Mouse (Mus musculus): ENCODE data around the gene Grin2c. TPM values are rescaled to one million over a fixed set of nuclear protein-coding genes. Genes with fewer than 3 reads are reported as not detected.

Grin2c gene
- polyA plus RNA-seq, 1 experiment: not detected

DNA sequence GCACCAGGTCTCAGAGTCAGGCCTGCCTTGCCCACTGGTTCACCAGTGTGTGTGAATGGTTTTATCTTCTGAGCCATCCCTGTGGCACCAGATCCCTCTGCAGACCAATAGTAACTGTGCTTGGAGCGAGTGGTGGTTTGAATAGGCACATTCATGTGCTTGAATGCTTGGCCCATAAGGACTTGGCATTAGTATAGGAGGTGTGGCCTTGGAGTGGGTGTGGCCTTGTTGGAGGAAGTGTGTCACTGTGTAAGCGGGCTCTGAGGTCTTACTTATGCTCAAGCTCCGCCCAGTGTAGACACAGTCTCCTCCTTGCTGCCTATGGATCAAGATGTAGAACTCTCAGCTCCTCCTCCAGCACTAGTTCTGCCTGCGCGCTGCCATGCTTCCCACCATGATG is 20.3 kb upstream of the Grin2c start:
- Histone ChIP-seq H3K36me3 (ENCODE audit: control insufficient read depth, insufficient read depth) (no peaks in the 10 kb centered on the region), H3K4me3 (ENCODE audit: insufficient read depth, poor library complexity, severe bottlenecking) (no peak overlapping the region), H3K79me2 (ENCODE audit: control insufficient read depth, insufficient read depth) (no peaks in the 10 kb centered on the region), H3K79me3 (ENCODE audit: low read depth) (no peaks in the 10 kb centered on the region), H3ac (ENCODE audit: control insufficient read depth, insufficient read length, low read depth) (no peak overlapping the region), H3K27me3 (ENCODE audit: control insufficient read depth, insufficient read depth, insufficient read length) (no peaks in the 10 kb centered on the region)
- no peak for TF ChIP-seq MAX (IDR thresholded peaks at IDR 0.05)
- TF ChIP-seq CTCF (IDR thresholded peaks at IDR 0.05; ENCODE audit: control insufficient read depth, insufficient read depth, insufficient read length): no peak
- TF ChIP-seq FOSL1 (IDR thresholded peaks at IDR 0.05; ENCODE audit: insufficient read depth, low read length, poor library complexity, severe bottlenecking): no peak
- no peak for TF ChIP-seq MYOD1 (IDR thresholded peaks at IDR 0.05; ENCODE audit: control insufficient read depth, insufficient read length, low read depth)

DNA sequence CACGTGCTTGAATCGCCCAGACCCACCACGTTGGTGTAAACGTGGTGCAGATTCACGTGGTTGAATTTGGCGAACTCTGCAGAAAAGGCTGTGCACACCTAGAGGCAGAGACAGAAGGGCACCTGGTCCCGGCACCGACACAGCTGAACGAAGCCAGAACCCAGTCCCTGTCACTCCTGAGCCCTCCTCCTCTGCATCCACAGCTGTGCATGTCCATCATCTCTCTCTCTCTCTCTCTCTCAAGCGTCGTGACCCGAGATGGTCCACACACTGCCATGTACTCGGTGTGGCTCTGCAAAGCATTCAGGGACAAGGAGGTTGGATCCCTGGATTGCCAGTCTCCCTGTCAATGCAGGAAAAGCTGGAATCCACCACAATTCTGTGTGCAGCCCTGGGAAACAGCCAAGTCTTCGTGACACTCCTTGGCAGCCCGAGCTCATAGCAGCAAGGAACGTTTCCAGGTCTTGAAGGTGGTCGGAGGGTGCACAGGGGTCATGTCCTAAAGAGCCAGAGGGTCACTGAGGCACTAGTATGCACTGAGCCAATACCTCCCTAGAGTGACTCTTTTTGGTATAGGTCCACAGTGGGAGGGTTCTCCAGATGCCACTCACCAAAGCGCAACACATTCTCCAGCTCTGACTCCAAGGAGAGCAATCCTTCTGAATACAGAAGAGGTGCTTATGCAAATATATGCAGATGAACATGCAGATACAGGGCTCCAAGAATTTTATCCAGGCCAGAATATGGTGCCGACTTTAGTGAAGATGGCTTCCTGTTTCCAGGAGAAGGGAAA is 19.4 kb upstream of the Grin2c start:
- Histone ChIP-seq H3ac (ENCODE audit: control insufficient read depth, insufficient read length, low read depth) (no peak overlapping the region), H3K27me3 (ENCODE audit: control insufficient read depth, insufficient read depth, insufficient read length) (no peaks in the 10 kb centered on the region), H3K79me3 (ENCODE audit: low read depth) (no peaks in the 10 kb centered on the region), H3K4me3 (ENCODE audit: insufficient read depth, poor library complexity, severe bottlenecking) (no peak overlapping the region), H3K79me2 (ENCODE audit: control insufficient read depth, insufficient read depth) (no peaks in the 10 kb centered on the region), H3K36me3 (ENCODE audit: control insufficient read depth, insufficient read depth) (no peaks in the 10 kb centered on the region)
- TF ChIP-seq MYOG (IDR thresholded peaks at IDR 0.05; ENCODE audit: control insufficient read depth, extremely low read depth, insufficient read length) (no peak), MYOD1 (IDR thresholded peaks at IDR 0.05; ENCODE audit: control insufficient read depth, insufficient read length, low read depth) (peak; percentile 88)

DNA sequence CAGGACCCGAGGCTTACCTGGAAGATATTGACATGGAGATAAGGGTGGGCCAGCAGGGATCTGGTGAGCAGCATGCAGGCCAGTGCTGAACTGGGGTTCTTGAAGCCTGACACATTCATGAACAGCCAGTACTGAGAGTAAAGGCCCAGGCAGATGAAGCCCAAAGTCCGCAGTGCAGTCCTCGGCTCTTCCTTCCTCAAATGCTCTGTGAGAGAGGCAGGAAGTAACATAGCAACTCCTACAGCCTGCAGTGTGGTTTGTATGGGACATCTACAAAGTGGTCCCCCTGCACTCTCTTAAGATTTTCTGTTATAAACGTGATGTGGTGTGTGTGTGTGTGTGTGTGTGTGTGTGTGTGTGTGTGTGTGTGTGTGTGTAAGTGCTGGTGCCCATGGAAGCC is 18.2 kb upstream of the Grin2c start:
- Histone ChIP-seq H3ac (ENCODE audit: control insufficient read depth, insufficient read length, low read depth) (no peak overlapping the region), H3K4me3 (ENCODE audit: insufficient read depth, poor library complexity, severe bottlenecking) (no peak overlapping the region), H3K79me2 (ENCODE audit: control insufficient read depth, insufficient read depth) (no peaks in the 10 kb centered on the region), H3K27me3 (ENCODE audit: control insufficient read depth, insufficient read depth, insufficient read length) (no peaks in the 10 kb centered on the region), H3K79me3 (ENCODE audit: low read depth) (no peaks in the 10 kb centered on the region), H3K36me3 (ENCODE audit: control insufficient read depth, insufficient read depth) (no peaks in the 10 kb centered on the region)
- no peak for TF ChIP-seq CEBPB (IDR thresholded peaks at IDR 0.05; ENCODE audit: low read depth)
- TF ChIP-seq USF1 (IDR thresholded peaks at IDR 0.05; ENCODE audit: low read depth): no peak
- no peak for TF ChIP-seq MYOG (IDR thresholded peaks at IDR 0.05; ENCODE audit: control insufficient read depth, extremely low read depth, insufficient read length)
- TF ChIP-seq MAX (IDR thresholded peaks at IDR 0.05): no peak
- no peak for TF ChIP-seq FOSL1 (IDR thresholded peaks at IDR 0.05; ENCODE audit: insufficient read depth, low read length, poor library complexity, severe bottlenecking)
- TF ChIP-seq CTCF (IDR thresholded peaks at IDR 0.05; ENCODE audit: control insufficient read depth, insufficient read depth, insufficient read length): no peak
- TF ChIP-seq MYOD1 (IDR thresholded peaks at IDR 0.05; ENCODE audit: control insufficient read depth, insufficient read length, low read depth): no peak

DNA sequence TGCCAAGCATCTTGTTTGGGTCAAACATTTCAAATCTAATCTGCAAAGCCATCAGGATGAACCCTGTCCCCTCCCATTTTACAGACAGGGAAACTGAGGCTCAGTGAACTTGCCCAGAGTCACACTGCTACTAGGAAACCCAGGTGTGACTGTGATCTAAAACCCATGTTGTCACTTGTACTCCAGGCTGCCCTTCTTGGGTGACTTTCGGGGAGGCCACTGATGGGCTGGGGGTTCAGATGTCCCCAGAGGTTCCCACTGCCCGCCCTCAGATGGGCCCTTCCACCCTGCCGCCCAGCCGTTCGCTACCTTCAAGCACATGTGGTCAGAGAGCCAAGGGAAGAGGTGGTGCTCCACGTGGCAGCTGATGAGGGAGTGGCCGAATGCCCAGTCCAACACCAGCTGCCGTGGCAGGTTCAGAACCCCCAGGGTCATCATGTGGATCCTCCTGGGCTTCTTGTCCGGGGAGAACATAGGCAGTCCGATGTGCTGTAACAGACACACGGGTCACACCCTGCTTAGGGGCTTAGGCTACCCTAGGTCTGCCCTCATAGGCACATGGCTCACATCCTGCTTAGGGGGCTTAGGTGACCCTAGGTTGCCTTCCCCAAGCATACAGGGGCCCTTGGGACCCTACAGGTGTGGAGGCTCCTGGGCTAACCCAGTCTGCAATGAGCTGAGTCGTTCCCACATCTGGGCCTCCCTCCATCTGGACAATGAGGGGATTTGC is 17.0 kb upstream of the Grin2c start:
- no peaks in the 10 kb centered on the region for H3K36me3 ChIP-seq (ENCODE audit: control insufficient read depth, insufficient read depth)
- TF ChIP-seq FOSL1 (IDR thresholded peaks at IDR 0.05; ENCODE audit: insufficient read depth, low read length, poor library complexity, severe bottlenecking) (no peak), MYOD1 (IDR thresholded peaks at IDR 0.05; ENCODE audit: control insufficient read depth, insufficient read length, low read depth) (no peak), MYOG (IDR thresholded peaks at IDR 0.05; ENCODE audit: control insufficient read depth, extremely low read depth, insufficient read length) (no peak), MAX (IDR thresholded peaks at IDR 0.05) (no peak), CTCF (IDR thresholded peaks at IDR 0.05; ENCODE audit: control insufficient read depth, insufficient read depth, insufficient read length) (no peak), CEBPB (IDR thresholded peaks at IDR 0.05; ENCODE audit: low read depth) (no peak)
- no peaks in the 10 kb centered on the region for H3K79me2 ChIP-seq (ENCODE audit: control insufficient read depth, insufficient read depth)
- H3ac ChIP-seq (ENCODE audit: control insufficient read depth, insufficient read length, low read depth): no peak overlapping the region
- H3K4me3 ChIP-seq (ENCODE audit: insufficient read depth, poor library complexity, severe bottlenecking): no peak overlapping the region
- H3K79me3 ChIP-seq (ENCODE audit: low read depth): no peaks in the 10 kb centered on the region
- no peaks in the 10 kb centered on the region for H3K27me3 ChIP-seq (ENCODE audit: control insufficient read depth, insufficient read depth, insufficient read length)

DNA sequence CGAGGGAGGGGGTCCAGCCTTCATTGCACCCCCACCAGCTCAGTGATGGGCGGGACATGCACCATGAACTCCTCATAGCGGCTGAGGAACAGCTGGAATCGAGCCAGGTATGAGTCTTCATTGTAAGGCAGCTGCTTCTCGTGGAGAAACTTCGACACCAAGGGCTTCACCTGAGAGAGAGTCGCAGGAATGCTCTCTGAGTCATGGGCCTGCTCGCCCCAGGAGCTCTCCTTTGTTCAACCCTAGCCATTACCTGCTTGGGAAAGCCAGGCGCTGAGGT is 16.4 kb upstream of the Grin2c start:
- Histone ChIP-seq H3K27me3 (ENCODE audit: control insufficient read depth, insufficient read depth, insufficient read length) (no peaks in the 10 kb centered on the region), H3K79me2 (ENCODE audit: control insufficient read depth, insufficient read depth) (no peaks in the 10 kb centered on the region), H3K79me3 (ENCODE audit: low read depth) (no peaks in the 10 kb centered on the region), H3ac (ENCODE audit: control insufficient read depth, insufficient read length, low read depth) (no peak overlapping the region), H3K36me3 (ENCODE audit: control insufficient read depth, insufficient read depth) (no peaks in the 10 kb centered on the region), H3K4me3 (ENCODE audit: insufficient read depth, poor library complexity, severe bottlenecking) (no peak overlapping the region)
- TF ChIP-seq MYOG (IDR thresholded peaks at IDR 0.05; ENCODE audit: control insufficient read depth, extremely low read depth, insufficient read length) (no peak), MYOD1 (IDR thresholded peaks at IDR 0.05; ENCODE audit: control insufficient read depth, insufficient read length, low read depth) (no peak), FOSL1 (IDR thresholded peaks at IDR 0.05; ENCODE audit: insufficient read depth, low read length, poor library complexity, severe bottlenecking) (no peak), MAX (IDR thresholded peaks at IDR 0.05) (no peak), USF1 (IDR thresholded peaks at IDR 0.05; ENCODE audit: low read depth) (no peak), CEBPB (IDR thresholded peaks at IDR 0.05; ENCODE audit: low read depth) (no peak), CTCF (IDR thresholded peaks at IDR 0.05; ENCODE audit: control insufficient read depth, insufficient read depth, insufficient read length) (no peak)
